Mouse (Mus musculus): Measurements from ENCODE around the gene Gm20388. TPM values are rescaled to one million over a fixed set of nuclear protein-coding genes. Genes with fewer than 3 reads are reported as not detected.

Gm20388 gene
- polyA plus RNA-seq, 1 experiment from 2014 or later, result 8.3 TPM

- H3K27me3 ChIP-seq (replicated peaks; ENCODE audit: control insufficient read depth, insufficient read depth, low read length), result 0 out of 2 replicates have a peak, but pooled peaks cover 3% of the 10 kb centered on the region
- ATAC-seq (replicated peaks; ENCODE audit: low FRiP score, low TSS enrichment, low read depth) (peak; percentile 38), DNase-seq (ENCODE audit: low spot score) (peak; percentile 80)
- H3K36me3 ChIP-seq (ENCODE audit: control insufficient read depth, insufficient read depth, low read length), result no peaks in the 10 kb centered on the region
- peak overlapping the region; percentile 76 for H3K4me3 ChIP-seq (ENCODE audit: low read depth, low read length)
- H3K4me2 ChIP-seq (ENCODE audit: low read length), result peak overlapping the region; percentile 95
- under 1% methylated on average over 62 of the region's 72 CpGs for WGBS
- H3K9me3 ChIP-seq (ENCODE audit: control insufficient read depth, low read length), result no peaks in the 10 kb centered on the region
- peak overlapping the region; percentile 66 for H3K9ac ChIP-seq (ENCODE audit: low read length)
- no peak overlapping the region for H3K27ac ChIP-seq (ENCODE audit: low read depth)
- H3K4me1 ChIP-seq (replicated peaks; ENCODE audit: control insufficient read depth, insufficient read depth, low read length), result peaks cover 28% of the 10 kb centered on the region
These were observed 1996.2 kb downstream of the Gm20388 start for GRCm38 (mm10) chr8:121906542-121907512.

DNA sequence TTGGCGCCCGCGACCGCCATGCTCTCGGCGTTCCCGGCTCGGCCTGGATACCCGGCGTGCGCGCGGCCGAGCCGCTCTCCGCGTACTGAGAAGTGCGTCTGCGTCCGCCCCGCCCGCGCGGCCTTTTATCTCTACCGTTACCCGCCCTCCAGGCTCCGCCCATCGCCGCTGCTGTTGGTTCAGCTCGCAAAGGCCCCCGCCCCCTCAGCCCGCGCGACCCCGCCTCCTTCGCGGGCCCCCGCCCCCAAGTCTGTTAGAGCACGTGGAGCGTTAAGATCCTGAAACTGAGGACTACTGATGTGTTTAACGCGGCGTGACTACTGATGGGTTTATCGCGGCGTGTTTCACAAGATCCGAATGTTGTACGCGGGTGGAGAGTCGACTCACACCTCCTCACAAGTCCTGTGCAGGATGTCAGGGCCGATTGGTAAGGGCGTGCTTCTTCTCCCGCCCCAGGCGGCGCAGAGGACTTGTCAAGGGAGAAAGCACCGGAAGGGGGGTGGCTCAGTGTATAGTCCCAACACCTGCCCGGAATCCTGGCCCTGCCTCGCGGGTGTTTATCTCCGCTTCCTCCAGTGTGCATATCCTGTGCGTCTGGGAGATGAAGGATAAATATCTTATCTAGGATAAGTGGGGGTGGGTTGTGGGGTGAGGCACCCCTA, 1997.1 kb downstream of the Gm20388 start, which contains the start of gene Slc7a5:
Gene Slc7a5, minus strand, starts transcription at position 108 of the 662 bp plus-strand sequence.
- Histone ChIP-seq H3K9me3 (ENCODE audit: control insufficient read depth, low read length) (no peaks in the 10 kb centered on the region), H3K4me1 (replicated peaks; ENCODE audit: control insufficient read depth, insufficient read depth, low read length) (peaks cover 26% of the 10 kb centered on the region), H3K4me2 (ENCODE audit: low read length) (peak within 1 kb of the TSS; percentile 95), H3K27me3 (replicated peaks; ENCODE audit: control insufficient read depth, insufficient read depth, low read length) (0 out of 2 replicates have a peak, but pooled peaks cover 3% of the 10 kb centered on the region), H3K36me3 (ENCODE audit: control insufficient read depth, insufficient read depth, low read length) (no peaks in the 10 kb centered on the region), H3K27ac (ENCODE audit: low read depth) (no peak within 1 kb of the TSS), H3K9ac (ENCODE audit: low read length) (peak within 1 kb of the TSS; percentile 66), H3K4me3 (ENCODE audit: low read depth, low read length) (peak within 1 kb of the TSS; percentile 76)
- WGBS, result under 1% methylated on average over 57 of the region's 61 CpGs
- ATAC-seq (replicated peaks; ENCODE audit: low FRiP score, low TSS enrichment, low read depth) (peak; percentile 91), DNase-seq (ENCODE audit: low spot score) (peak; percentile 96)

DNA sequence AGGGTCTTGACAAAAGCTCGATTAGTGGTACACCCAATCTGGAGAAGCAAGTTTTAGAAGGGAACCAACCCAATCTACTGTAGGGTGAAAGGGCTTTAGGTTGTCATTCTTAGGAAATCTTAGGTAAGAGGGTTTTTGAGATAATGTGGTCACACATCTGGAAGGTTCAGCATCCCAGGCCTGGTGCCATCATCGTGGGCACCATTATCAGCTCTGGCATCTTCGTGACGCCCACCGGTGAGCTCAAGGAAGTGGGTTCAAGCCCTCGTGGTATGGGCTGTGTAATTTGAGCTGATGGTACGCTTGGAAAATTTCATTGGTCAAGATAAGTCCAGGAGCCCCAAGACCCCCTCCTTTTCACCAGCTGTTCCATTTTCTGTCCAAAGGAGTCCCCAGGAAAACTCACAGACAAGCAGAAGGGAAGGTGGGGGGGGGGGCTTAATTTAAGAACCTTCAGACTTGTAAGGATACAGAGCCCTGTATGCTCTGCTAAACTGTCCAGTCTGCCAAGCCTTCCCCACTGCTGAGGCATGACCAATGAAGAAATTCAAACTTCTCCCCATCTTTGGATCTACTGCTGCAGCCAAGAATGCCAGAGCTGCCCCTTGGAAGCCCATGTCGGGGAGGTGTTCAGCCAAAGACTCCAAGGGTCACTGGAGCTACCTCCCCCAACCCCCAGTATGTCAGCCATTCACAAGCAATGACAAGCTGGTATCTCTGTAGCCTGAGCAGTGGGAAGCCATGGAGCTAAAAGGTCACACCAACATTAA, 1997.9 kb downstream of the Gm20388 start:
- Histone ChIP-seq H3K27ac (ENCODE audit: low read depth) (no peak overlapping the region), H3K9ac (ENCODE audit: low read length) (no peak overlapping the region), H3K27me3 (replicated peaks; ENCODE audit: control insufficient read depth, insufficient read depth, low read length) (0 out of 2 replicates have a peak, but pooled peaks cover 3% of the 10 kb centered on the region), H3K4me2 (ENCODE audit: low read length) (peak overlapping the region; percentile 95), H3K36me3 (ENCODE audit: control insufficient read depth, insufficient read depth, low read length) (no peaks in the 10 kb centered on the region), H3K9me3 (ENCODE audit: control insufficient read depth, low read length) (no peaks in the 10 kb centered on the region), H3K4me1 (replicated peaks; ENCODE audit: control insufficient read depth, insufficient read depth, low read length) (peaks cover 26% of the 10 kb centered on the region), H3K4me3 (ENCODE audit: low read depth, low read length) (no peak overlapping the region)
- DNase-seq (ENCODE audit: low spot score), result no peak
- ATAC-seq (replicated peaks; ENCODE audit: low FRiP score, low TSS enrichment, low read depth), result no peak
- WGBS, result 52% methylated on average over 8 of the region's 8 CpGs

DNA sequence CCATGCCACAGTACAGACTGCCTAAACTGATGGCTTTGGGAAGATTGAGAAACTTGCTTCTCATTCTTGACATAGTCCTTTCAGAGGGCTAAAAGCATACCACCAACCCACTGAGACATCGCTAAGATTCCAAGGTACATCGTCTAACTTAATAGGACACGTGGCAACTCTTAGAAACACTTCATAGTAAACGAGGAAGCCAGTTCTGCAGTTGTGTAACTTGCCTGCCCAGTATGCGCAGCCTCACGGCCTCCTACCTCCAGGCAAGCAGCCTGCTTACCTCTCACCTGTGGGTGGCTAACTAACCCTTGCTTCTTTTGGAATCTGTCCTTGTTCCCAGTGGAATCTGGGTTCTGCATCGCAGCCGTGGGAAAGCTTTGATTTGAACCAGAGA, 1998.5 kb downstream of the Gm20388 start:
- no peak for ATAC-seq (replicated peaks; ENCODE audit: low FRiP score, low TSS enrichment, low read depth)
- no peak overlapping the region for H3K4me3 ChIP-seq (ENCODE audit: low read depth, low read length)
- no peak overlapping the region for H3K4me2 ChIP-seq (ENCODE audit: low read length)
- H3K9me3 ChIP-seq (ENCODE audit: control insufficient read depth, low read length), result no peaks in the 10 kb centered on the region
- no peaks in the 10 kb centered on the region for H3K36me3 ChIP-seq (ENCODE audit: control insufficient read depth, insufficient read depth, low read length)
- H3K9ac ChIP-seq (ENCODE audit: low read length), result no peak overlapping the region
- WGBS, result 62% methylated on average over 8 of the region's 8 CpGs
- DNase-seq (ENCODE audit: low spot score), result no peak
- no peak overlapping the region for H3K27ac ChIP-seq (ENCODE audit: low read depth)
- H3K4me1 ChIP-seq (replicated peaks; ENCODE audit: control insufficient read depth, insufficient read depth, low read length), result peaks cover 26% of the 10 kb centered on the region
- 0 out of 2 replicates have a peak, but pooled peaks cover 3% of the 10 kb centered on the region for H3K27me3 ChIP-seq (replicated peaks; ENCODE audit: control insufficient read depth, insufficient read depth, low read length)

DNA sequence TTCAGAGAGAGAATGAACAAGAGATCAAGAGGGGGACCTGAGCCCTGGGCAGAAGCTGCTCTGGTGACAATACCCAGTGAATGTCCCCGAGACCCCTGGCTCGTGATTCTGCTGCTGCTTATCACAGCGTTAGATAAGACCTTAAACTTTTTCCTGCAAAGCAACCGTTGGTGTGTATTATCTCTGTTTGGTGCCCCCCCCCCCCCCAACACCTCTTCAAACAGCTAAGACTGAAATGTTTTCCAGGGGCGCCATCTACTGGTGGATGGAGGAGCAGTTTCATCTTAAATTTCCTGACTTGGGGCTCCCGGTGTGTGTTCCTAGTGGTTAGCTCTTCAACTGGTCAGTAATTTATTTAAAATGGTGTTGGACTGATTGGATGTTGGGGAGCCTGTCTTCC, 1999.0 kb downstream of the Gm20388 start:
- peak; percentile 87 for DNase-seq (ENCODE audit: low spot score)
- H3K9me3 ChIP-seq (ENCODE audit: control insufficient read depth, low read length), result no peaks in the 10 kb centered on the region
- no peak overlapping the region for H3K27ac ChIP-seq (ENCODE audit: low read depth)
- 0 out of 2 replicates have a peak, but pooled peaks cover 3% of the 10 kb centered on the region for H3K27me3 ChIP-seq (replicated peaks; ENCODE audit: control insufficient read depth, insufficient read depth, low read length)
- no peak overlapping the region for H3K4me3 ChIP-seq (ENCODE audit: low read depth, low read length)
- H3K9ac ChIP-seq (ENCODE audit: low read length), result no peak overlapping the region
- no peak for ATAC-seq (replicated peaks; ENCODE audit: low FRiP score, low TSS enrichment, low read depth)
- H3K4me2 ChIP-seq (ENCODE audit: low read length), result no peak overlapping the region
- peaks cover 26% of the 10 kb centered on the region for H3K4me1 ChIP-seq (replicated peaks; ENCODE audit: control insufficient read depth, insufficient read depth, low read length)
- H3K36me3 ChIP-seq (ENCODE audit: control insufficient read depth, insufficient read depth, low read length), result no peaks in the 10 kb centered on the region
- WGBS, result 4% methylated on average over 6 of the region's 6 CpGs

- no peak overlapping the region for H3K4me3 ChIP-seq (ENCODE audit: low read depth, low read length)
- H3K27me3 ChIP-seq (replicated peaks; ENCODE audit: control insufficient read depth, insufficient read depth, low read length), result 0 out of 2 replicates have a peak, but pooled peaks cover 3% of the 10 kb centered on the region
- H3K36me3 ChIP-seq (ENCODE audit: control insufficient read depth, insufficient read depth, low read length), result no peaks in the 10 kb centered on the region
- ATAC-seq (replicated peaks; ENCODE audit: low FRiP score, low TSS enrichment, low read depth) (no peak), DNase-seq (ENCODE audit: low spot score) (no peak)
- H3K9ac ChIP-seq (ENCODE audit: low read length), result no peak overlapping the region
- WGBS, result 84% methylated on average over 6 of the region's 6 CpGs
- no peak overlapping the region for H3K4me2 ChIP-seq (ENCODE audit: low read length)
- no peaks in the 10 kb centered on the region for H3K9me3 ChIP-seq (ENCODE audit: control insufficient read depth, low read length)
- H3K4me1 ChIP-seq (replicated peaks; ENCODE audit: control insufficient read depth, insufficient read depth, low read length), result peaks cover 15% of the 10 kb centered on the region
- H3K27ac ChIP-seq (ENCODE audit: low read depth), result no peak overlapping the region
These were observed 2000.8 kb downstream of the Gm20388 start for GRCm38 (mm10) chr8:121911400-121911799.

DNA sequence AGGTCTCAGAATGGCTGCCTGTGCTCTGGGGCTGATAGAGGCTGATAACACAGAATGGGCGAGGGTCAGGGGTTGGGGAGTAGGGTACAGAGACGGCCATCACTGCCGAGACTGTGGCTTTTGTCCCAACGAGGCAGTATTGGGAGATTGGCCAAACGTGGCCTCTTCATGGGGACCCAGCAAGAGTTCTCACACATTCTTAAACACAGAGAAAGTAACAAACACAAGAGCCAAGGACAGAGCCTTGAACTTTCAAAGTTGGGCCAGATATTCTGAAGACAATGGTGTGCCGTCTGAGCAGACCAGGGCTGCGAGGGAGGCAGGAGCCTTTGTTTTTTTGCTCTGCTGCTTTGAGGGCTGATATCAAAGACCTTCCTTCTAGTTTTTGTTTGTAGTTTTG, 2001.3 kb downstream of the Gm20388 start:
- Histone ChIP-seq H3K4me1 (replicated peaks; ENCODE audit: control insufficient read depth, insufficient read depth, low read length) (peaks cover 12% of the 10 kb centered on the region), H3K36me3 (ENCODE audit: control insufficient read depth, insufficient read depth, low read length) (no peaks in the 10 kb centered on the region), H3K4me3 (ENCODE audit: low read depth, low read length) (no peak overlapping the region), H3K9me3 (ENCODE audit: control insufficient read depth, low read length) (no peaks in the 10 kb centered on the region), H3K27ac (ENCODE audit: low read depth) (no peak overlapping the region), H3K4me2 (ENCODE audit: low read length) (no peak overlapping the region), H3K9ac (ENCODE audit: low read length) (no peak overlapping the region), H3K27me3 (replicated peaks; ENCODE audit: control insufficient read depth, insufficient read depth, low read length) (0 out of 2 replicates have a peak, but pooled peaks cover 3% of the 10 kb centered on the region)
- ATAC-seq (replicated peaks; ENCODE audit: low FRiP score, low TSS enrichment, low read depth) (no peak), DNase-seq (ENCODE audit: low spot score) (no peak)
- WGBS, result 69% methylated on average over 7 of the region's 7 CpGs

- no peak overlapping the region for H3K9ac ChIP-seq (ENCODE audit: low read length)
- 68% methylated on average over 3 of the region's 3 CpGs for WGBS
These were observed 2002.2 kb downstream of the Gm20388 start for GRCm38 (mm10) chr8:121912831-121913230.

More at GRCm38 (mm10) chr8:121912831-121913230, 2002.2 kb downstream of the Gm20388 start:
- Histone ChIP-seq H3K36me3 (ENCODE audit: control insufficient read depth, insufficient read depth, low read length) (no peaks in the 10 kb centered on the region), H3K4me2 (ENCODE audit: low read length) (no peak overlapping the region), H3K4me1 (replicated peaks; ENCODE audit: control insufficient read depth, insufficient read depth, low read length) (peaks cover 10% of the 10 kb centered on the region), H3K27me3 (replicated peaks; ENCODE audit: control insufficient read depth, insufficient read depth, low read length) (0 out of 2 replicates have a peak, but pooled peaks cover 3% of the 10 kb centered on the region), H3K4me3 (ENCODE audit: low read depth, low read length) (no peak overlapping the region), H3K9me3 (ENCODE audit: control insufficient read depth, low read length) (no peaks in the 10 kb centered on the region), H3K27ac (ENCODE audit: low read depth) (no peak overlapping the region)
- no peak for ATAC-seq (replicated peaks; ENCODE audit: low FRiP score, low TSS enrichment, low read depth)
- DNase-seq (ENCODE audit: low spot score), result no peak
